Mouse (Mus musculus) gastrocnemius, postnatal 4 days (tissue): ENCODE data around the gene Cwc27. TPM values are rescaled to one million over a fixed set of nuclear protein-coding genes. Genes with fewer than 3 reads are reported as not detected.

ENCODE experiments used
- DNase-seq, 2 experiments: peaks; one replicate each; pipeline ENCODE4 v3.0.0; 2021 to 2022; ENCODE audit warnings: low spot score in 2 of 2, mixed read lengths in 2 of 2
- total RNA-seq, 2 experiments: library from RNA; stranded (reverse); gene quantifications; 2 replicates each; pipeline ENCODE4 v1.2.3; 2021

Cwc27 gene
- total RNA-seq, 2 experiments from 2014 or later, result 20.1 to 22.6 TPM

DNA sequence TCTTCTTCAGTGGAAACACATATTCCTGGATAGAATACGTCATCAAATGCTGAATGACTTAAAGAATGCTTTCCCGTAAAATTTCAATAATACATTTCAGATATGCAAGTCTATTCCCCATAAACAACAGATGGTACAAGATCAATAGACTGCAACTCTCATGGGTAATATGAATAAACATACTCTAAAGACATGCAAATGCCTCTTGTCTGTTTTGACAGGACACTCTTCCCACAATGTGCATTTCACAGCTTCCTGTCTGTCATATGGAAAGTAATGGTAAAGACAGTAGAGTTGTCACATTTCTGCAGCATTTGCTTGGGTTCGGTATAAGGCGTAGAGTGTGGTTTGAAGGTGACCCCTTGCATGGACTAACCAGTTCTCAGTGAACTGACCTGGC lies 29.7 kb downstream of the Cwc27 start:
- no peak for DNase-seq

- DNase-seq, result no peak
Observed at GRCm38 (mm10) chr13:104779104-104779670, 37.8 kb downstream of the Cwc27 start.

- DNase-seq, result no peak
Observed at GRCm38 (mm10) chr13:104763193-104763592, 53.7 kb downstream of the Cwc27 start.

DNA sequence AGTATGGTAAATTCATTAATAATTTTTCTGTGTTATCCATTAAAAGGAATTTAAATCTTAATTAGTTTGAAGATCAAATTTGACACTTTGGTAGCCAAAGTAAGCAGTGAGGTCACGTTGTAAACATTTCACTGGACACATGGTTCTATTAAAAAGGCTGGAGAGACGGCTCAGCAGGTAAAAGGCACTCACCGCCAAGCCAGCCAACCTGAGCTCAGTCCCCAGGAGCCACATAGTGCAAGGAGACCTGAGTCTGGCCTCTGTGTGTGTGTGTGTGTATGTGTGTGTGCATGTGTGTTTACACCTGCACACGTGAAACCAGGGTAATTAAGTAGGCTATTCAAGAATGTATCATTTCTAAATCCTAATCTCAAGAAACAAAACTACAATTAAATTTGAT lies 54.5 kb downstream of the Cwc27 start:
- DNase-seq, result no peak

GRCm38 (mm10) chr13:104759381-104759780 lies 57.6 kb downstream of the Cwc27 start:
- no peak for DNase-seq

GRCm38 (mm10) chr13:104747032-104747431 lies 69.9 kb downstream of the Cwc27 start:
- no peak for DNase-seq

DNA sequence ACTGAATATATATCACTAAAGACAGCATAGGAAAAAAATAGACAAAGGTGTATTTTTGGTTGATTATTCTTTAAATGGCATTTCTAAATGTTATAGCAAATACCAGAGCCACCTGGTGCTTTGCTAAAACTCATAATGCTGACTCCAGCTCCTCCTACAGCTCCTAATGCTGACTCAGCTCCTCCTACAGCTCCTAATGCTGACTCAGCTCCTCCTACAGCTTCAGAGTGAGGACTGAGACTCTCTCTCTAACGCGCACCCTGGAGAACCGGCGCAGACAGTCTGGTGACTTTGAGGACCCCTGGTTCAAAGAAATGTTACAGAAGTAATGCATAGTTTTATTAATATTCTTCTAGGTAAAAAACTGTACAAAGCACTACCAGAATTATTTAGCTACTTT lies 74.1 kb downstream of the Cwc27 start:
- no peak for DNase-seq

DNA sequence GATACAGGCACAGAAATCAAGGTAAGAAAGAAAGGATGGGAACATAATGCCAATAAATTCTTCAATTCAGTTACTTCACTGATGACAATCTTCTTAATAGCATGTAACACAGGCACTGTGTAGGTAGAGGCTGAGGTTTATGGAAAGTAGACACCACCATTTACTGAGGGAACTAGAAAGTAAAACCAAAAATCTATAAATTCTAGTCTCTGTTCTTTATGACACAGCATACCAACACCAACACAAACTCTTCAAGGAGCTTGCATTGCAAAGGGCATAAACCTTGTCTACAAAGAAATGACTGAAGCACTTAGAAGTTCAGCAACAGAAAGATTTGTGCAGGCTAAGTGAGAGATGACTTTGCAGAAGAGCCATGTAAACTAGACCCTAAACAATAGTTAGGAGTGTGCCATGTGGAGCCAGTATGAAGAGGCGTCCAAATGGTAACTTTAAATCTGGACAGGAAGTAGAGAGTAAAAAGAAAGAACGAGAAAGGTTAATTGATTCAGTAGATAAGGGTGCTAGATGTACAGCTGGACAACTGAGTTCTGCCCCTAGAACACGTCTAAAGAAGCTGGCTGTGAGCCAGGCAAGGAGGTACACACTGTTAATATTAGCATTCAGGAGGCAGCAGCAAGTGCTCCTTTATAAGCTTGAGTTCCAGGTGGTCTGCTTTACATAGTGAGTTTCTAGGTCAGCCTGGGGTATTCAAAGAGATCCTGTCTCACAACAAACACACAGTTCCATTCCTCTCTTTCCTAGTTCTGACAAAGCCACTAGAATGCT lies 87.5 kb downstream of the Cwc27 start:
- no peak for DNase-seq

DNA sequence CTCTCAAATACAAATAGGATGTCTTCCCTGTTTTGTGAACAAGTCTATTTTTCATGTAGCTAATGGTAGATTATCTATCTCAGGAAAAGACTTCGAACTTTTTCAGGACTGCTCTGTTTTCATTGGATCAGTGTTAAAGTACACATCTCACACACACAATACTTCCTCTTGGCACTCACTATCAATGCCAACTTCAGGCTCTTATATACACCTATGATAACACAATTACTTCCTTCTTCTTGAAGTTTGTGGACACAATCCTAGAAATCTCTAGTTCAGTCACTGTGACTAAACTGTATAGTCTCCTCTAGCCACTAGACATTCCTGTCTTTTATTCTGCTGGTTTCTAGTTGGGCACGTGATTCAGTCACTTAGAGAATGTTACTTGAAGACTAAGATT lies 89.3 kb downstream of the Cwc27 start:
- no peak for DNase-seq

GRCm38 (mm10) chr13:104720133-104720532 lies 96.8 kb downstream of the Cwc27 start:
- no peak for DNase-seq

GRCm38 (mm10) chr13:104694612-104695355 lies 122.2 kb downstream of the Cwc27 start:
- DNase-seq, result no peak

DNA sequence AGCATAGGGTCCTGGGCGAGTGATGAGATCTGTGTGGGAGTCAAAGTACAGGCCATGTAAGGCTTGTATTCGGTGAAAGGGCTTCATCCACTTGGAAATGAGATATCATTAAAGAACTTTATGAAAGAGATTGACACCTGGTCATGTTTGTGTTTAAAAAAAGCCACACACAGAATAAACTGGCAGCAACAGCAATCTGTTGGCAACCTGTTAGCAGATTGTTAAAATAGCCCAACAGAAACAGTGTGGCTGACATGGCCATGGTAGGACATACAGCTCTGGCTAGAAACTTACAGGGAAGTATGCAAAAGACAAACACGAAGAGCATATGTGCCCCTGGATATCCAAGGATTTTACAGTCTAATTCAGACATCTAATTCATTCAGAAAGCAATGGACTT lies 124.2 kb downstream of the Cwc27 start:
- DNase-seq, result no peak

DNA sequence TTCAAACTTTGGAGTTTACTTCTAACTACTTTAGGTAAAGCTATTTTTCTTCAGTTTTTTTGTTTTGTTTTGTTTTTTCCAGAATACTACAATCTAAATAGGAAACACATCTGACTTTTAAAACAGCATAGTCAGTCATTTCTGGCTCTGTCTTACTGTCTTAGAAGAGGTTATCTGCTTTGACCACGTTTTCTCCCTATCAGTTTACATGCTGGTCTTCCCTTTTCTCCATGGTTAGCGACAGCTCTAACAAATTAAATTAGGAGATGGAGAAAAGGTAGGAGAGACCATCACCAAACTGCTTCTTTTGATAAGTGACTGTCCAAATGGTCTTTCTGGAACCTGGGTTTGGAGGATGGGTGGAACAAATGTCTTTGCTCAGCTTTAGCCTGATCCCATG lies 131.4 kb downstream of the Cwc27 start:
- DNase-seq, result no peak

- no peak for DNase-seq
Observed at GRCm38 (mm10) chr13:104684361-104685011, 132.5 kb downstream of the Cwc27 start.

DNA sequence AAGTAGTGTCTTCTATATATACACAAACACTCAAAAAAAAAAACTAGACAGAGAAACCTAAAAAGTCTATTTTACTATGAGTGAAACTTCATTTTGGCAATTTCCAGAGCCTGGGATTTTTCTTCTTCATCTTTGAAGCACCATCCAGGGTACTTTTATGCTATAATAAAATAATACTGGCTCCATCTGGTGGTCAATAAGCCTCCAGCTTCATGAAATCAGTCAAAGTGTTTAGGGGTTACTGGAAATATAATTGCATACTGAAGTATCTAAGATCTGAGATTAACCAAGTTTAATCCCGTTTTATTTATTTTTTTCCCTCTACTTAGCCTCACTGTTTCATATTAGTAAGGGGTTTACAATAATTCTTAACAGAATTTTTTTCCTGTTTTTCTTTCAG lies 135.7 kb downstream of the Cwc27 start:
- no peak for DNase-seq

- no peak for DNase-seq
Observed at GRCm38 (mm10) chr13:104661188-104661587, 155.8 kb downstream of the Cwc27 start.

GRCm38 (mm10) chr13:104660042-104660680 lies 156.8 kb downstream of the Cwc27 start:
- DNase-seq, result no peak

- no peak for DNase-seq
Observed at GRCm38 (mm10) chr13:104656666-104657272, 160.2 kb downstream of the Cwc27 start.

GRCm38 (mm10) chr13:104655137-104655536 lies 161.8 kb downstream of the Cwc27 start:
- no peak for DNase-seq

GRCm38 (mm10) chr13:104651763-104652162 lies 165.2 kb downstream of the Cwc27 start:
- DNase-seq, result no peak

GRCm38 (mm10) chr13:104650654-104651053 lies 166.3 kb downstream of the Cwc27 start:
- DNase-seq, result no peak
